Mouse (Mus musculus): ENCODE results near the gene Eqtn. TPM values are rescaled to one million over a fixed set of nuclear protein-coding genes. Genes with fewer than 3 reads are reported as not detected.

Gene Eqtn
- polyA plus RNA-seq (2021; fragmentation: Nextera tagmentation): not detected in 2 replicates
- long read RNA-seq, experiment 1: 0 reads
- long read RNA-seq, experiment 2, partial matches to known transcripts: 1 of 1 reads
- long read RNA-seq, experiment 2, other reads (novel, unspliced or antisense): 0 of 1 reads

DNA sequence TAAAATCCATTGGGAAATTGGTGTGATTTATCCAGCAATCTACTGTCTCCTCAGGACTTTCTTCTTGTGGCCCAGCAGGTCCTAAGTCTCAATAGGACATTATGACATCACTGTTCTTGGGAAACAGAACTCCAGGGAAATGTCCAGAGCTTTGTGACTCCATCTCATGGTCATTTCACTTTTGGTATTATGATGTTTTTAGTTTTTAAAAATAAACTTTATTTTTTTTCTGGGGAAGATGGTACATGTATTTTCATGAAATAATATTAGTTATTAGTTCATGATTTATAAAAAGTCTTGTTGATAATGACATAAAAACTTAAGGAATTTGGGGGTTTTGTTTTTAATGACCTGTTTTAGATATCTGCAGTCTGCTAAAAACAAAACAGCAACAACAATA lies at the start of gene Eqtn:
TSS of gene Eqtn (minus strand) at position 101 of the 400 bp plus-strand sequence.

Other genes with a start within 250 kb of the Eqtn start
- gene Tek, start 189.6 kb downstream of the Eqtn start, polyA plus RNA-seq (2021; fragmentation: Nextera tagmentation): 2.6 and 2.7 TPM in 2 replicates
- 14.3 and 20.1 TPM in 2 replicates for gene Mysm1, start 50.3 kb upstream of the Eqtn start, polyA plus RNA-seq (2021; fragmentation: Nextera tagmentation)
- gene Jun, start 123.4 kb upstream of the Eqtn start, polyA plus RNA-seq (2021; fragmentation: Nextera tagmentation): 38.6 and 38.8 TPM in 2 replicates